Mouse (Mus musculus) MN1 (cell line): ENCODE measurements around the gene Cep78.

Experiments used
- DNase-seq: peaks from one replicate; pipeline ENCODE4 v3.0.0-alpha.2; 2016; ENCODE audit warnings: low spot score

The Cep78 gene

DNA sequence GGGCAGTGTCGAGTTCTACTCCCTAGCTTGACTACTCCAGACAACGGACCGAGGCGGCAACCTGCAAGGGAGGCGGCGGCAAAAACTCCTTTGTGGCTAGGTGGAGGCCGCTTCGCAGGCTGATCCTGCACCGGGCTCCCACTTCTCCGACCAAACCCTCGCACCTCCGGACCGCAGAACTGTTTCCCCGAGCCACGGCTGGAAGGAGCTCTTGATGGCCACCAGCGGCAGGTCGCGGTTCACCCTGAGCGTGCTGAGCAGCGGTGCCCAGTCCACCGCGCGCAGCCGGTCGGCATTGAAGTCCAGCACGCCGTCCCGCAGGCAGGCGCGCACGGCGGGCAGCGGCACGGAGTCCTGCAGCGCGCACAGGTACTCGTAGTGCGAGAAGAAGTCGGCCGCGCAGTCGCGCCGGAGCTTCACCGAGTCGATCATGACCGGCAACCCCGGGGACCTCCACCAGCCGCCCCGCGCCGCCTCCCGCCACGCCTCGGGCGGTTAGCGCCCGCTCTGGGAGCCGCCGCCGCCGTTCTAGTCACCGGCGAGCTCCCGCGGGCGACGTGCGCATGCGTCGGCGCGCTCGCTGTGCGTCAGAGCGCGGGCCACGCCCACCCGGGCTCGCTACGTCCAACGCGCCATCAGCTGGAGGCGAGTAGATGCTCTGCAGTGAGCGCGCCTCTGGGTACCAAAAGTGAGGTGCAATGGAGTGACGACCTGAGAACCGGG, at the start of gene Cep78:
Gene Cep78, minus strand, starts transcription at position 541 of the 723 bp plus-strand sequence.
- DNase-seq: peak; percentile 92

DNA sequence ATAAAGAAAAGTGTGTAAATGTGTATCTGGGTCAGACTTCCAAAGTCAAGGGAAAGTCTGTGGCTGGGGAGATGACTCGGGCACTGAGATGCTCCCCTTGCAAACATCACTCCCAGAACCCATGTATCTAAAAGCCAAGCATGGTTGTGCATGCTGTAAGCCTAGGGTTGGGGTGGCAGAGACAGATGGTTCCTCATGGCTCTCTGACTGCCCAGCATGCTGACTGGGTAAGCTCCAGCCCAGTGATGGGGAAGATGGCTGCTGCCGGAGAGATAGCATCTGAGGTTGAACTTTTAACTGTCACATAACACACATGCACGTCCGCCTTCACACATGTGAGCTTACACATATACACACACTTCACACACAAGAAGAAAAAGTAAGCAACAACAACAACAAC, 46.5 kb upstream of the Cep78 start:
- no peak for DNase-seq

DNA sequence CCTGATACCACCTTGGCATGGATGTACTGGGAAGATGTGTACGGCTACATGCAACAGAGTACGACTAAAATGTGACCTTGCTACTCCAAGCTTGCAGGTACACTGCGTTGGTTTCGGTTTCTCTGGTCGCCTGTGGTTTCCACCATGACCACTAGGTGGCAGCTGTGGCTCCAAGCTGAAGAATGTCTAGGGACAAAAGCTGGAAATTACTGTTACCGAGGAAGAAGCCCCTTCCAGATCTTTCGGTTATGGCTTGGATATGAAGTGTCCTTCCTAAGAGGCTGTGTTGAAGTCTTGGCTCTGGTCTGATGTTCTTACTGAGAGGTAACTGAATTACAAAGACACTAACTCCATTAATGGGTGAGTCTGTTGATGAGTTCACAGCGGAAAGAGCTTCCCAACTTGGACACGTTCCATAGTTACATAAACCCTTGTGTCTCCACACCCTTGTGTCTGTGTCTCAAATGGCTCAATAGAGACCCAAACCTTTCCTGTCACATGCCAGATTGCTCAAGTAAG, 44.5 kb upstream of the Cep78 start:
- DNase-seq: peak; percentile 80

DNA sequence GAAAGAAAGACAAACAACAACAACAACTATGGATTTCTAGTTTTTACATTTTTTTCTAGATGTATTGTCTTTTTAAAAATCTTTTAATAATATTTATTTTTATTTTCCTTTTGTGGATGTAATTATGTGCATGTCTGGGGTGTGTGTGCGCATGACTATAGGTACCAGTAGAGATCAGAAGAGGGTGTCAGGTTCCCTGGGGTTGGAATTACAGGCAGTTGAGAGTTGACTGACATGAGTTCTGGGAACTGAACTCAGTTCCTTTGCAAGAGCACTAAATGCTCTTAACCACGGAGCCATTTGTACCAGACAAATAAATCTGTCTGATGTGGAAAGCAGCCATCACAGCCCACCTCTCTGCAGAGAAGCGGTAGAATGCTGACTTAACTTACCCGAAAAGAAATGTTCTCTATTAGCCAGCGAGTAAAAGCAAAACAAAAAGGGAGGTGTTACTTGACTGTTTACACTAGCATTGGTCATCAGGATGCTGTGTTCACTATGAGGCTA, 44.0 kb upstream of the Cep78 start:
- no peak for DNase-seq

DNA sequence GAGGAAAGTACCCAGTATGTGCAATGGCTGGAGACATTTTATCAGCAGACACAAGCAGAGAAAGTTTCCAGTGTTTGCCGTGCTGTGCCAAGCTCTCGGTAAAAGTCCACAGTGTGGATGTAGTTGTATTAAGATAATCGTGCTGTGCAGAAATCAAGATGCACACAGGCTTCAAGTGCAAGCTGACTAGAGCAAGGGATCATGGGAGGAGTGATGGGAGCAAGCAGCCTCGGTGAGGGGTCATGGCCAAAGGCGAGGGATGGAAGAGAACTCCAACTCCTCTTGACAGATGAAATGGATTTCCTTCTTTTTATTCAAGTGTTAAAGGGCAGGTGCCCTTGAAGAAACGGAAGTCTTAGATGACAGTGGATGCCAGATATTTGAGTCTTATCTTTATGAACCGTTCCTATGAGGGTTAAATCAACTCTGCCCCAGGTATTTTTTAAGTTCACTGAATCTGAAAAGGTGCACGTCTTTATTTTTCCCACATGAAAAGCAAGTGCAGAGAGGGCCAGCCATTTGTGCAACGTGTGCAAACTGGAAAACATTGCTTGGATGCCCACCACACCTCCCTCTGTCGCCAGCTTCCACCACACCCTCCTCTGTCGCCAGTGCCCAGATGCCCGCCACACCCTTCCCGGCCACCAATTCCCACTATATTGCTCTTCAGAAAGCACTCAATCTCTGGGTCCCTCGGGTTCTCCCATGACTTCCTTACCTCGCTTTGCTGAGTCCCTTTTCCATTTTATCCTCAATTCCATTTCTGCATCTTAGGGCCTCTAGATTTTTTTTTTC, 43.3 kb upstream of the Cep78 start:
- DNase-seq: peak; percentile 8

GRCm38 (mm10) chr19:16026276-16026675, 41.5 kb upstream of the Cep78 start:
- no peak for DNase-seq

GRCm38 (mm10) chr19:16022178-16022577, 37.4 kb upstream of the Cep78 start:
- DNase-seq: no peak

DNA sequence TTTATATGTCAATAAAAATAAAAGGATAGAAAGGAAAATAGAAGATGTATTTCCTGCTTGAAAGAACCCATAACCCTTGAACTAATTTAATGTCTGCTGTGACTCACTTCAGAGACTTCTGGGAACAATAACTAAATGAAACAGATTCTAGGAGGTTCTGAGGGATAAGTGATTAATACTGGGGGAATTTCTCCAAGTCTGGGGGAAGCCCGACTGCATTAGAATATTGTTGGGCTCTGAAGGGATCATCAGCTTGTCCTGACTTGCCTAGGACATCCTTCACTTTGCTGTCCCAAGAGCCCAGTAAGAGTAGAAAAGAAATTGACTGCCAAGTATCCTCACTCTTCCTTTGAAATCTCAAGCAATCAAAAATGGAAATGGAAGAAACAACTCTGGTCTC, 31.4 kb upstream of the Cep78 start:
- no peak for DNase-seq

GRCm38 (mm10) chr19:16015191-16015968, 30.6 kb upstream of the Cep78 start:
- no peak for DNase-seq

GRCm38 (mm10) chr19:16009746-16010337, 25.1 kb upstream of the Cep78 start:
- no peak for DNase-seq

DNA sequence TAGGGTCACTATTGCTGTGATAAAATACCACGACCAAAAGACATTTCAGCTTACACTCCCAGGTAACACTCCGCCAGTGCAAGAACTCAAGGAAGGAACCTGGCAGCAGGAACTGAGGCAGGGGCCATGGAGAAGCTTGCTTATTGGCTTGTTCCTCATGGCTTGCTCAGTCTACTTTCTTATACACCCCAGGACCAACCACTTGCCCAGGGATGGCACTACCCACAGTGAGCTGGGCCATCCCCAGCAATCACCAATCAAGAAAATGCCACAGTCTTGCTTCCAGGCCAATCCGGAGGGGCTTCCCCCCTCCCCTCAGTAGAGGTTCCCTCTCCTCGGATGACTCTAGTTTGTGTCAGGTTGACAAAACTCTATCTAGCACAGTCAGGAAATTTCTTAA, 24.3 kb upstream of the Cep78 start:
- DNase-seq: no peak

DNA sequence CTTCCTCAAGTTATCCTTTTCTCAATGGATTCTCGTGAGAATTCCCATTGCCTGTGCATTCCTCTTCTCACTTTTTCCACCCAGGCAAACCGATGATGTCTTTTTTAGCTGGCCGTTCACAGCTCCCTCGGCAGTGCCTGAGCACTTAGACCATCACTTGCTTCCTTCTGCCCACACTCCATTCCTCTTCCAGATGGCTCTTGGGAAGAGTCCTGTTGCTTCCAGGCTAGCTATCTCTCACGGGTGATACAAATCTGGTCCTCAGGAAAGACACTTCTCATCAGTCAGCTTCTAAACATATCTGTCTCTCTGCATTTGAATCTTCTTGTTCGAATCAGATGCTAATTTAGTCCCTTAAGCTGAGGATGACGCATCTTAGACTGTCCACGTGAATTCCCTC, 22.3 kb upstream of the Cep78 start:
- no peak for DNase-seq

- DNase-seq: peak; percentile 59
Measured at GRCm38 (mm10) chr19:15998157-15998556, 13.4 kb upstream of the Cep78 start.

DNA sequence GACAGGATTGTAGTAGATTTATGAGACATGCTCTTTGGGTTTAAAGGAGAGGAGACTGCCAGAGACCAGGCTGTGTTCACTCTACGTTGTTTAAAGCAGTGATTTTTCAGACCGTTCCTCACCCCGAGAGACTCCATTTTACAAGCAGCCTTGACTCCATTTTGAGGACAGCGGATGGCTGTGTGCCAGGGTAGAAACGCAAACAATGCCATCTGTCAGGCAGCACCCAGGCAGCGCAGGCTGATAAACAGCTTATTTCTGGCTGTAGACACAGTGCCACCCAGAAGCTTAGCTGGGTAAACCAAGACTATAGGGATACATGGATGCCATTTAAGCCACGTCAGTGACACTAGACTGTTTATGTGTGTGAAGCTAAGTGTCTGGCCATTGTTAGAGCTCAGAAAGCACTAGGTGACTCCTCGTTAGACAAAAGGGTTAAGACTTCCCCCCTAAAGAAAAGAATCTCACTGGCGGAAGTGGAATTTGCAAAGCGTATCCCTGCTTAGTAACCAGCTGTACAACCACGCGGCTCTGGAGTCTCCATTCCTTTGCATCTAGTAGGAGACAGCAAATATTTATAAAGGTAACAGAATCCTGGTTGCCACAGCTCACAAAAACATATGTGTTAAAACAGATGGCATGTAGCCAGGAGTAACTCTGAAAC, 12.2 kb upstream of the Cep78 start:
- DNase-seq: no peak

GRCm38 (mm10) chr19:15990102-15990501, 5.3 kb upstream of the Cep78 start:
- no peak for DNase-seq

DNA sequence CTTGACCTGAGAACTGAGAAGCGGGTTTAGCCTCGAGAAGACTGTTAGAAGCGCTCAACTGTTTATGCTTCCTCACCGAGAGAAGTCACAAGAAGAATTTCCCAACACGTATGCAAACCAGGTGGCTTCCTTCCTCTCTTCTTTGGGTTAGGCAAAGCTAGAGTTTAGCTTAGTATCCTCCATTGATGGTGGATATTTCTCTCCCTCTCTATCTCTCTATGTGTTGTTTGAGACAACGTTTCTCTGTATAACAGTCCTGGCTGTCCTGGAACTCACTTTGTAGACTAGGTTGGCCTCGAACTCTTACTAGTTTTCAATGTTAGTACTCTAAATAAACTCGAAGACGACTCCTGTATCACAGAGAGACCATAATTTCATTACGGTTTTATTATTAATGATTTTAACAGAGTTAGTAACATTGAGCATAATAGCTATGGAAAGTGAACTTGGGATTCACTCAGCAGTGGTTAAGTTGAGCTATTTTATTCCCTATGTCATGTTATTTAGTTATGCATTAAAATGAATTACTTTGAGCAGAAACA, 454 bp upstream of the Cep78 start:
- DNase-seq: no peak

- DNase-seq: no peak
Measured at GRCm38 (mm10) chr19:15983739-15984344, 947 bp downstream of the Cep78 start.

- DNase-seq: no peak
Measured at GRCm38 (mm10) chr19:15982926-15983738, 1.7 kb downstream of the Cep78 start.

GRCm38 (mm10) chr19:15981861-15982260, 2.9 kb downstream of the Cep78 start:
- DNase-seq: peak; percentile 66

- DNase-seq: no peak
Measured at GRCm38 (mm10) chr19:15973365-15973764, 11.4 kb downstream of the Cep78 start.
